In genomic region chr1:132189231-132189630, GRCm38 (mm10) we compare ENCODE assay signal across 25 mouse cellular contexts. TPM values are rescaled to one million over a fixed set of nuclear protein-coding genes. Genes with fewer than 3 reads are reported as not detected.
DNase-seq lines count a peak whose midpoint lies in the region; ATAC-seq lines count a peak whose summit lies in the region.
"Had no signal": no experiment of that assay in that cellular context is flagged by ENCODE, and none has a peak within 500 bp of the region (broad histone marks: within the 10 kb centered on the region; RNA-seq: fewer than 3 reads in every experiment).

No protein-coding gene starts in this region.

- H3K27me3 ChIP-seq in forebrain, embryonic 10.5 days (ENCODE audit: poor library complexity, severe bottlenecking) = peaks cover 83% of the 10 kb centered on the region
- H3K27me3 ChIP-seq in forebrain, embryonic 16.5 days (replicated peaks; ENCODE audit: control insufficient read depth, insufficient read depth, low read length) = no peaks in the 10 kb centered on the region
- no peaks in the 10 kb centered on the region for H3K27me3 ChIP-seq in hindbrain, embryonic 16.5 days (replicated peaks; ENCODE audit: control insufficient read depth, insufficient read depth, low read length)
- H3K27me3 ChIP-seq in midbrain, embryonic 16.5 days (ENCODE audit: control insufficient read depth, insufficient read depth, low read depth, low read length) = no peaks in the 10 kb centered on the region

- H3K4me1 ChIP-seq in forebrain, embryonic 10.5 days = peaks cover 70% of the 10 kb centered on the region
- H3K4me1 ChIP-seq in forebrain, embryonic 16.5 days (replicated peaks; ENCODE audit: control insufficient read depth, insufficient read depth, low read length) = peaks cover 29% of the 10 kb centered on the region
- peaks cover 25% of the 10 kb centered on the region for H3K4me1 ChIP-seq in hindbrain, embryonic 16.5 days (ENCODE audit: control insufficient read depth, insufficient read depth, low read depth, low read length)
- H3K4me1 ChIP-seq in midbrain, embryonic 16.5 days (ENCODE audit: control insufficient read depth, insufficient read depth, low read length) = peaks cover 30% of the 10 kb centered on the region

- no peak overlapping the region for H3K9ac ChIP-seq in forebrain, embryonic 16.5 days (replicated peaks; ENCODE audit: low read depth, low read length)
- H3K9ac ChIP-seq in hindbrain, embryonic 16.5 days (ENCODE audit: low read depth, low read length) = no peak overlapping the region; the same call in 1 of the 2 replicates
- no peak overlapping the region; the same call in 1 of the 2 replicates for H3K9ac ChIP-seq in midbrain, embryonic 16.5 days (ENCODE audit: low read depth, low read length)
- H3K9ac ChIP-seq: liver, embryonic 12.5 days; lung, embryonic 14.5 days had no signal

- WGBS in forebrain, embryonic 10.5 days = 53% methylated on average over 4 of the region's 4 CpGs
- 36% methylated on average over 4 of the region's 4 CpGs for WGBS in forebrain, embryonic 16.5 days
- WGBS in hindbrain, embryonic 16.5 days = 43% methylated on average over 4 of the region's 4 CpGs
- 35% methylated on average over 4 of the region's 4 CpGs for WGBS in midbrain, embryonic 16.5 days

- ATAC-seq in forebrain, embryonic 16.5 days = no peak
- no peak for ATAC-seq in hindbrain, embryonic 16.5 days
- no peak for ATAC-seq in midbrain, embryonic 16.5 days
- no peak for ATAC-seq in erythroblast, adult 5-6 weeks (replicated peaks; ENCODE audit: low FRiP score, poor library complexity, severe bottlenecking)
- ATAC-seq: inflammation-experienced regulatory T-cells, adult 6 months; liver, embryonic 12.5 days had no signal

- peak overlapping the region; percentile 93 for H3K4me3 ChIP-seq in forebrain, embryonic 10.5 days
- H3K4me3 ChIP-seq in forebrain, embryonic 16.5 days (replicated peaks; ENCODE audit: low read length) = no peak overlapping the region
- H3K4me3 ChIP-seq in hindbrain, embryonic 16.5 days (ENCODE audit: low read length) = no peak overlapping the region; the same call in 1 of the 2 replicates
- no peak overlapping the region for H3K4me3 ChIP-seq in midbrain, embryonic 16.5 days (ENCODE audit: low read depth, low read length)

- H3K36me3 ChIP-seq in forebrain, embryonic 10.5 days (replicated peaks) = peaks cover 5% of the 10 kb centered on the region
- H3K36me3 ChIP-seq in forebrain, embryonic 16.5 days (ENCODE audit: control insufficient read depth, insufficient read depth) = no peaks in the 10 kb centered on the region
- no peaks in the 10 kb centered on the region for H3K36me3 ChIP-seq in hindbrain, embryonic 16.5 days (ENCODE audit: control insufficient read depth, insufficient read depth, low read length)
- no peaks in the 10 kb centered on the region for H3K36me3 ChIP-seq in midbrain, embryonic 16.5 days (ENCODE audit: control insufficient read depth, insufficient read depth, low read length)
- H3K36me3 ChIP-seq: limb, embryonic 10.5 days; liver, embryonic 12.5 days had no signal

- H3K27ac ChIP-seq in forebrain, embryonic 10.5 days = peak overlapping the region; percentile 100
- H3K27ac ChIP-seq in forebrain, embryonic 16.5 days (ENCODE audit: low read length) = no peak overlapping the region; the same call in 1 of the 2 replicates
- peak overlapping the region; percentile 99; the same call in 1 of the 2 replicates for H3K27ac ChIP-seq in hindbrain, embryonic 16.5 days (ENCODE audit: low read depth, low read length)
- peak overlapping the region; percentile 100 for H3K27ac ChIP-seq in midbrain, embryonic 16.5 days (ENCODE audit: low read length)
- H3K27ac ChIP-seq: liver, embryonic 12.5 days had no signal

- DNase-seq in forebrain, embryonic 10.5 days (ENCODE audit: extremely low spot score, low spot score) = no peak
- no peak for DNase-seq in lung, postnatal 14 days
- DNase-seq in lung, postnatal 4 days = no peak
- DNase-seq in retina, postnatal 1 day = no peak
- DNase-seq: B cell, adult 2 months; cerebellum, adult 18-20 months; heart, adult 11 months; right cerebral cortex, adult 18-20 months; thymus, adult 2 months had no signal

- H3K4me2 ChIP-seq in forebrain, embryonic 16.5 days (ENCODE audit: low read length) = peak overlapping the region; percentile 67
- H3K4me2 ChIP-seq in hindbrain, embryonic 16.5 days (ENCODE audit: low read length) = peak overlapping the region; percentile 78
- peak overlapping the region; percentile 93 for H3K4me2 ChIP-seq in midbrain, embryonic 16.5 days (ENCODE audit: low read length)

- H3K9me3 ChIP-seq in forebrain, embryonic 10.5 days = no peaks in the 10 kb centered on the region
- H3K9me3 ChIP-seq in forebrain, embryonic 16.5 days (ENCODE audit: control insufficient read depth, low read length) = no peaks in the 10 kb centered on the region
- no peaks in the 10 kb centered on the region for H3K9me3 ChIP-seq in hindbrain, embryonic 16.5 days (ENCODE audit: control insufficient read depth, low read length)
- no peaks in the 10 kb centered on the region for H3K9me3 ChIP-seq in midbrain, embryonic 16.5 days (replicated peaks; ENCODE audit: control insufficient read depth, low read length, poor library complexity, severe bottlenecking)
- H3K9me3 ChIP-seq: limb, embryonic 10.5 days; liver, embryonic 12.5 days had no signal

RNA-seq across cellular contexts. Expression of gene Lemd1, which starts 2.0 kb away (rescaled TPM):
- 4.1 and 4.2 TPM in 2 replicates for polyA plus RNA-seq in forebrain, embryonic 10.5 days (2016; fragmentation: Nextera tagmentation; extraction: Ambion mirVana)
- 14.9 and 18.4 TPM in 2 replicates for polyA plus RNA-seq in forebrain, embryonic 16.5 days (2015; fragmentation: Nextera tagmentation; extraction: Ambion mirVana)
- 11.4 and 14.0 TPM in 2 replicates for polyA plus RNA-seq in hindbrain, embryonic 16.5 days (2015; fragmentation: Nextera tagmentation; extraction: Ambion mirVana)
- polyA plus RNA-seq in midbrain, embryonic 16.5 days (2015; fragmentation: Nextera tagmentation; extraction: Ambion mirVana) = 16.2 and 18.0 TPM in 2 replicates
- not detected in 2 replicates for total RNA-seq in erythroblast, adult 5-6 weeks (2015; ENCODE audit: low replicate concordance)
- not detected in 2 replicates for total RNA-seq in erythroblast, adult 5-6 weeks (2017; ENCODE audit: low replicate concordance)
- total RNA-seq: adrenal gland, postnatal 14 days; common myeloid progenitor, adult 5-6 weeks had no signal
- polyA plus RNA-seq: heart, postnatal 0 days; inflammation-experienced regulatory T-cells, adult 6 months; liver, embryonic 12.5 days; thymus, adult 2 months had no signal

RNA-seq across cellular contexts. Expression of gene AC124108.1, which starts 2.0 kb away (rescaled TPM):
- polyA plus RNA-seq in forebrain, embryonic 10.5 days (2016; fragmentation: Nextera tagmentation; extraction: Ambion mirVana) = 1.8 and 3.3 TPM in 2 replicates
- 2.5 and 3.3 TPM in 2 replicates for polyA plus RNA-seq in forebrain, embryonic 16.5 days (2015; fragmentation: Nextera tagmentation; extraction: Ambion mirVana)
- polyA plus RNA-seq in hindbrain, embryonic 16.5 days (2015; fragmentation: Nextera tagmentation; extraction: Ambion mirVana) = 1.8 and 2.3 TPM in 2 replicates
- 2.8 and 4.0 TPM in 2 replicates for polyA plus RNA-seq in midbrain, embryonic 16.5 days (2015; fragmentation: Nextera tagmentation; extraction: Ambion mirVana)
- not detected in 2 replicates for total RNA-seq in erythroblast, adult 5-6 weeks (2015; ENCODE audit: low replicate concordance)
- total RNA-seq in erythroblast, adult 5-6 weeks (2017; ENCODE audit: low replicate concordance) = not detected in 2 replicates
- total RNA-seq: common myeloid progenitor, adult 5-6 weeks; gastrocnemius, adult 8-10 months had no signal
- polyA plus RNA-seq: heart, postnatal 0 days; inflammation-experienced regulatory T-cells, adult 6 months; liver, embryonic 12.5 days; small intestine, adult 2 months; thymus, adult 2 months had no signal

RNA-seq across cellular contexts. Expression of gene Gm10188, which starts 40.3 kb away (rescaled TPM):
- polyA plus RNA-seq in forebrain, embryonic 10.5 days (2016; fragmentation: Nextera tagmentation; extraction: Ambion mirVana) = not detected in 2 replicates
- 0.86 TPM in 1 of 2 replicates, not detected in the other for polyA plus RNA-seq in forebrain, embryonic 16.5 days (2015; fragmentation: Nextera tagmentation; extraction: Ambion mirVana)
- polyA plus RNA-seq in hindbrain, embryonic 16.5 days (2015; fragmentation: Nextera tagmentation; extraction: Ambion mirVana) = not detected in 2 replicates
- polyA plus RNA-seq in midbrain, embryonic 16.5 days (2015; fragmentation: Nextera tagmentation; extraction: Ambion mirVana) = 0.28 and 0.63 TPM in 2 replicates
- not detected in 2 replicates for total RNA-seq in erythroblast, adult 5-6 weeks (2015; ENCODE audit: low replicate concordance)
- total RNA-seq in erythroblast, adult 5-6 weeks (2017; ENCODE audit: low replicate concordance) = not detected in 2 replicates
- total RNA-seq: adrenal gland, postnatal 14 days; common myeloid progenitor, adult 5-6 weeks; gastrocnemius, adult 8-10 months; layer of hippocampus, adult 18-20 months had no signal
- polyA plus RNA-seq: embryonic facial prominence, embryonic 14.5 days; heart, postnatal 0 days; inflammation-experienced regulatory T-cells, adult 6 months; kidney, embryonic 14.5 days; limb, embryonic 10.5 days; liver, embryonic 12.5 days; lung, embryonic 14.5 days; small intestine, adult 2 months; thymus, adult 2 months had no signal

RNA-seq across cellular contexts. Expression of gene Cdk18, which starts 49.7 kb away (rescaled TPM):
- polyA plus RNA-seq in forebrain, embryonic 10.5 days (2016; fragmentation: Nextera tagmentation; extraction: Ambion mirVana) = 1.4 and 1.5 TPM in 2 replicates
- 0.48 and 1.9 TPM in 2 replicates for polyA plus RNA-seq in forebrain, embryonic 16.5 days (2015; fragmentation: Nextera tagmentation; extraction: Ambion mirVana)
- polyA plus RNA-seq in hindbrain, embryonic 16.5 days (2015; fragmentation: Nextera tagmentation; extraction: Ambion mirVana) = 1.1 and 1.5 TPM in 2 replicates
- 1.7 and 2.4 TPM in 2 replicates for polyA plus RNA-seq in midbrain, embryonic 16.5 days (2015; fragmentation: Nextera tagmentation; extraction: Ambion mirVana)
- not detected in 2 replicates for total RNA-seq in erythroblast, adult 5-6 weeks (2015; ENCODE audit: low replicate concordance)
- 0.28 TPM in 1 of 2 replicates, not detected in the other for total RNA-seq in erythroblast, adult 5-6 weeks (2017; ENCODE audit: low replicate concordance)
- polyA plus RNA-seq: inflammation-experienced regulatory T-cells, adult 6 months had no signal
